Mouse (Mus musculus) forebrain, embryonic 10.5 days (tissue): Measurements from ENCODE around the gene Adora3. TPM values are rescaled to one million over a fixed set of nuclear protein-coding genes. Genes with fewer than 3 reads are reported as not detected.

ENCODE experiments used
- DNase-seq: peaks from one replicate; pipeline ENCODE4 v3.0.0-alpha.2; 2017; ENCODE audit warnings: low spot score; ENCODE audit errors: extremely low spot score
- H3K27ac ChIP-seq: fragments of 300-500 bp; sonication (generic); 2 replicates; pipeline ENCODE4 v1.5.1; 2016; ENCODE audit warnings: mild to moderate bottlenecking
- H3K27me3 ChIP-seq: fragments of 300-500 bp; sonication (generic); 2 replicates; pipeline ENCODE4 v1.6.1; 2016; ENCODE audit warnings: mild to moderate bottlenecking; ENCODE audit not compliant: poor library complexity, severe bottlenecking
- H3K36me3 ChIP-seq: fragments of 300-500 bp; sonication (generic); replicated peaks from 2 replicates; pipeline ENCODE4 v1.6.1; 2016; ENCODE audit warnings: mild to moderate bottlenecking, moderate library complexity
- H3K4me1 ChIP-seq: fragments of 300-500 bp; sonication (generic); 2 replicates; pipeline ENCODE4 v1.6.1; 2016
- H3K4me3 ChIP-seq: fragments of 300-500 bp; sonication (generic); 2 replicates; pipeline ENCODE4 v1.5.1; 2016; ENCODE audit warnings: mild to moderate bottlenecking, moderate library complexity
- H3K9me3 ChIP-seq: fragments of 300-500 bp; sonication (generic); 2 replicates; pipeline ENCODE4 v1.6.1; 2016; ENCODE audit warnings: mild to moderate bottlenecking, moderate library complexity
- WGBS: fragments of 180-500 bp; shearing (Covaris S2); methylation state at CpG from one replicate; pipeline ENCODE4 v1.1.7; 2016; 5-methylcytosine and 5-hydroxymethylcytosine counted together
- polyA plus RNA-seq: library from polyadenylated mRNA; unstranded; fragments of >200 nt; fragmentation: Nextera tagmentation; extraction: Ambion mirVana; gene quantifications from 2 replicates; pipeline ENCODE4 v1.2.1, GENCODE M21; 2016

Adora3 gene
- polyA plus RNA-seq, 1 experiment from 2014 or later, result 0.41 TPM

DNA sequence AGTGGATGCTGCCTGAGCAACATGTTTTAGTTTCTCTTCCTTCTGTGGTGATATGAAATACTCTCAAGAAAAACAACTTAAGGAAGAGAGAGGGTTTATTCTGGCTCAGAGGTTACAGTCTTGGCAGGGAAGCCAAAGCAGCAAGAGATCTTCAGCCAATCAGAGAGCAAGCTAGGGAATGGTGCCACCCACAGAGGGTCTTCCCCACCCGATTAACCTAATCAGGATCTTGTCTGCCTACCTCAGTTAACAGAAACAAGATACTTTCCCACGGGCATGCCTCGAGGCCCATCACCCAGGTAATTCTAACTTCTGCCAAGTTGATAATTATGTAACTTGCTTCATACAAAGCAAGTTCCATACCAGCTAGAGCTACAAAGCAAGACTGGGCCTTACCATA, 9.8 kb downstream of the Adora3 start:
- no peaks in the 10 kb centered on the region for H3K4me1 ChIP-seq
- WGBS, result 60% methylated on average over 3 of the region's 3 CpGs
- no peak for DNase-seq

GRCm38 (mm10) chr3:105882105-105882504, 11.4 kb downstream of the Adora3 start:
- no peaks in the 10 kb centered on the region for H3K27me3 ChIP-seq
- 94% methylated on average over 7 of the region's 7 CpGs for WGBS
- DNase-seq, result no peak
- H3K27ac ChIP-seq, result no peak overlapping the region
- no peaks in the 10 kb centered on the region for H3K36me3 ChIP-seq
- H3K9me3 ChIP-seq, result no peaks in the 10 kb centered on the region
- H3K4me1 ChIP-seq, result no peaks in the 10 kb centered on the region
- H3K4me3 ChIP-seq, result no peak overlapping the region

More for the DNA sequence above, 9.8 kb downstream of the Adora3 start:
- Histone ChIP-seq H3K36me3 (no peaks in the 10 kb centered on the region), H3K4me3 (no peak overlapping the region), H3K27ac (no peak overlapping the region), H3K9me3 (no peaks in the 10 kb centered on the region), H3K27me3 (no peaks in the 10 kb centered on the region)

- WGBS, result 92% methylated on average over 2 of the region's 2 CpGs
- Histone ChIP-seq H3K4me1 (no peaks in the 10 kb centered on the region), H3K27me3 (no peaks in the 10 kb centered on the region), H3K4me3 (no peak overlapping the region), H3K27ac (no peak overlapping the region), H3K9me3 (no peaks in the 10 kb centered on the region), H3K36me3 (no peaks in the 10 kb centered on the region)
- no peak for DNase-seq
Observed at GRCm38 (mm10) chr3:105883111-105883510, 12.5 kb downstream of the Adora3 start.

DNA sequence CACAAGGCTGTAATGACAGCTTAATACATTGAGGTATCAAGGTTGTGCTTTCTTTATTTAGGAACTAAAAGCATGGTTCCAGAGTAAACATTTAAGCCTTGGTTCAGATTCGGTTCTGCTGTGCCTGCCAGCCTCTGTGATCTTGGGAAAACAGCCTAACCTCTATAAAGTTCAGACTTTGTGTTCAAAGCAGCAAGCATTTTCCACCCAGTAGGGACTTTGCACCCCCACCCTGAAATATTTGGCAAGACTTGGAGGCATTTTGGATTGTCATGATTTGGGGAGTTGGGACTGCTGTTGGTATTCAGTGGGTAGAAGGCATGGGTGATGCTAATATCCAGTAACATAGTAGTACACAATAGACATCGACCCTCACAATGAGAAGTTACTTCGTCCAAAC, 18.3 kb downstream of the Adora3 start:
- no peaks in the 10 kb centered on the region for H3K9me3 ChIP-seq
- peaks cover 8% of the 10 kb centered on the region; the same call in 1 of the 2 replicates for H3K4me1 ChIP-seq
- 79% methylated on average over 3 of the region's 3 CpGs for WGBS
- no peaks in the 10 kb centered on the region for H3K27me3 ChIP-seq
- DNase-seq, result no peak
- H3K4me3 ChIP-seq, result no peak overlapping the region
- no peak overlapping the region for H3K27ac ChIP-seq
- H3K36me3 ChIP-seq, result no peaks in the 10 kb centered on the region

DNA sequence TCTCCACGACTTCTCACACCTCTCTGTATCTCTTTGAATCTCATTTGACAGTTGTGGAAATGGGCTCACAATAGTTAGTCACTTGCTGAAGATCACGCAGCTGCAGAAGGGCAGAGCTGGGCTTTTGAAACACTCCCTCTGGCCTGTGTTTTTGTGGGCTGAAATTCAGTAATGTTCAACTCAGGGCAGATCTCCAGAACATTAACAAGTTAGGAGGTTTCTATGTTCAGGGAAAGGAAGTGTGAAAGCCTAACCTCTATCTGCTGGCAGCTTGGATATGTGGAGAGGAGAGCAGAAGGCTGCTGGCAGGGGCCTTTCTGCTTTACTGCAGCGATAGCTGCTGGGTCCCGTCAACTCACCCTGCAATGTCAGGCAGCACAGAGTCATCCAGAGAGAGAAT, 19.6 kb downstream of the Adora3 start:
- Histone ChIP-seq H3K4me3 (no peak overlapping the region), H3K27me3 (no peaks in the 10 kb centered on the region), H3K4me1 (peaks cover 15% of the 10 kb centered on the region; the same call in 1 of the 2 replicates), H3K9me3 (no peaks in the 10 kb centered on the region), H3K27ac (no peak overlapping the region), H3K36me3 (no peaks in the 10 kb centered on the region)
- no peak for DNase-seq
- WGBS, result 76% methylated on average over 4 of the region's 4 CpGs

- no peaks in the 10 kb centered on the region for H3K36me3 ChIP-seq
- H3K4me1 ChIP-seq, result peaks cover 15% of the 10 kb centered on the region; the same call in 1 of the 2 replicates
- H3K9me3 ChIP-seq, result no peaks in the 10 kb centered on the region
- no peak overlapping the region for H3K27ac ChIP-seq
- H3K27me3 ChIP-seq, result no peaks in the 10 kb centered on the region
- 87% methylated on average over 3 of the region's 3 CpGs for WGBS
- DNase-seq, result no peak
- no peak overlapping the region for H3K4me3 ChIP-seq
Observed at GRCm38 (mm10) chr3:105891141-105891540, 20.5 kb downstream of the Adora3 start.

GRCm38 (mm10) chr3:105891760-105892571, 21.3 kb downstream of the Adora3 start:
- no peak for DNase-seq
- no peak overlapping the region for H3K4me3 ChIP-seq
- H3K4me1 ChIP-seq, result peaks cover 15% of the 10 kb centered on the region; the same call in 1 of the 2 replicates
- no peaks in the 10 kb centered on the region for H3K27me3 ChIP-seq
- no peak overlapping the region for H3K27ac ChIP-seq
- H3K36me3 ChIP-seq, result no peaks in the 10 kb centered on the region
- 84% methylated on average over 10 of the region's 10 CpGs for WGBS
- no peaks in the 10 kb centered on the region for H3K9me3 ChIP-seq

GRCm38 (mm10) chr3:105892572-105893495, 22.2 kb downstream of the Adora3 start:
- no peak for DNase-seq
- H3K9me3 ChIP-seq, result no peaks in the 10 kb centered on the region
- H3K4me3 ChIP-seq, result no peak overlapping the region
- 88% methylated on average over 19 of the region's 19 CpGs for WGBS
- peaks cover 15% of the 10 kb centered on the region; the same call in 1 of the 2 replicates for H3K4me1 ChIP-seq
- H3K27ac ChIP-seq, result no peak overlapping the region
- no peaks in the 10 kb centered on the region for H3K27me3 ChIP-seq
- no peaks in the 10 kb centered on the region for H3K36me3 ChIP-seq

DNA sequence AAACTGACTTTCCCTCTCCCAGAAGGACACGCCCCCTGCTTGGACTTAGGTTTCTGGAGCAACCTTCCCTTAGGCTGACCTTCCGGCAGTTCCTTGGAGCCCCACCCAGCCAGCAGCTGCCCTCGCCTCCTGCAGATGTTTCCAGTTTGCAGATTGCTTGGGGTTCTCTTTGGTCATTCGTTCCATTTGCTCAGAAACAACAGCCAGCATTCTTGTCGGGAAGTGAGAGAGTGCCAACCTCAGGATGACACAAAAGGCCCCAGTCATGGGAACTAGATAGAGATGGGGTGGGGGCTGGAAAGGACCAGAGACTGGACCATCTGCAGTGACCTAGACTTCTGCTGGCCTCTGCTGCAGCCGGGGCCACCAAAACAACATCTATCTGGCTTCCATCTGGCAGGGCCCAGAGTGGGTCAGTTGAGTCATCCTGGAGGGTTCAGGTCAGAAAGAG, 23.3 kb downstream of the Adora3 start:
- Histone ChIP-seq H3K4me1 (peaks cover 15% of the 10 kb centered on the region; the same call in 1 of the 2 replicates), H3K9me3 (no peaks in the 10 kb centered on the region), H3K27ac (0 out of 2 replicates have a peak overlapping the region, but pooled peaks have one; percentile 51), H3K36me3 (no peaks in the 10 kb centered on the region), H3K27me3 (peaks cover 2% of the 10 kb centered on the region; the same call in 1 of the 2 replicates), H3K4me3 (no peak overlapping the region)
- WGBS, result 63% methylated on average over 6 of the region's 6 CpGs
- no peak for DNase-seq

DNA sequence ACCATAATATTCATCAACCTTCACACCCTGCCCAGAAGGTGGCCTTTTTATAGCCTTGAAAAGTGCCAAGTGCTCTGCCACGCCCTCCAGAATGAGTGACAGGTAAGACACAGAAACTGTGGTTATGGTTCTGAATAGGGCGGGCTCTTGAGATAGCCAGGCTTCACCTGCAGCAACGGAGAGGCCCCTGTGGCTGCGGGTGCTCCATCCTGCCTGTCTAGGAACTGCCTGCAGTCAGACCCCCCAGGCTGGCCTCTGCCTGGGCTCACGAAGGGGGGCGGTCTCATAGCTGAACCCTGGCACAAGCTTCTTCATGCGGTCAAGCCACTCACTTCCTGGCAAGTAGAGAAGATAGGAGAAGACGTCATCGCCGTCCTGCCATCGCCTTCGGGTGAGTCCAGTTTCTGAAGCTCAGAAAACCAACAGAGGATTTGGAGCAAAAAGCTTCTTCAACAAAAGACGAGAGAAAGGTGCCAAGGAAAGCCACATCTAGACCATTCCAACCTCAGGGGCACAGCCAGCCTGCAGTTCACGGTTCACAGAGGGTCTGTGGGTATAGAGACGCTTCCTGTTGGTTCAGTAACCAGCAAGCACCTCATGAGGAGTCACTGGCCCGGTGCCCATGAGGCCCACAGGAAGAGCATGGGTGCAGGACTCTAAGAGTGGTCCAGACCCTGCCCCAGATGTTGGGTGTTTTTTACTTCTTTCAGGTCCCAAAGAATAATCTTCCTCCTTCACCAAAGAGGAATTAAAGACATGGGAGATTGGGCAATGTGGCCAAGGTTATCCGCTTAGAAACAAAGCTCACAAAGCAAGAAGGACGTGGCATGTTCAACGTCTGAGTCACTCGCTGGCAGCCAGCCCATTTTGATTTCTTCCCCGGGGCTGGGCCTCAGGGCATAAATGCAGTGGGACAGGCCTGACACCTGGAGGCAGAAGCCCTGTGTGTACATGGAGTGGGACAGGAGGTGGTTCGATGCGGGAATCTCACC, 24.2 kb downstream of the Adora3 start:
- 89% methylated on average over 23 of the region's 23 CpGs for WGBS

DNA sequence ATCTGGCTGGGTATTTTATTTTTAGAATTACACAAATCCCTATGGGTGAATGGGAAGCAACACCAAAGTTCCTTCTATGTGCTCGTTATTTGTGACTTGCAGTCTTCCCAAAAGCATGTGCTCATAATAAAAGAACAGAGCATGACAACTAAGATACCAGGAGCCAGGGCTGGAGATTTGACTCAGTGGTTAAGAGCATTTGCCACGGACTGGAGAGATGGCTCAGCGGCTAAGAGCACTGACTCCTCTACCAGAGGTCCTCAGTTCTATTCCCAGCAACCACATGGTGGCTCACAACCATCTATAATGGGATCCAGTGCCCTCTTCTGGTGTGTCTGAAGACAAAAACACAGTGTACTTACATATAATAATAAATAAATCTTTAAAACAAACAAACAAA, 26.2 kb downstream of the Adora3 start:
- H3K36me3 ChIP-seq, result no peaks in the 10 kb centered on the region
- H3K4me1 ChIP-seq, result peaks cover 20% of the 10 kb centered on the region; the same call in 1 of the 2 replicates
- 87% methylated on average over 3 of the region's 3 CpGs for WGBS
- H3K27me3 ChIP-seq, result peaks cover 6% of the 10 kb centered on the region; the same call in 1 of the 2 replicates
- no peak overlapping the region for H3K27ac ChIP-seq
- H3K4me3 ChIP-seq, result no peak overlapping the region
- DNase-seq, result no peak
- H3K9me3 ChIP-seq, result no peaks in the 10 kb centered on the region

More for the DNA sequence above, 24.2 kb downstream of the Adora3 start:
- Histone ChIP-seq H3K36me3 (no peaks in the 10 kb centered on the region), H3K4me1 (peaks cover 20% of the 10 kb centered on the region; the same call in 1 of the 2 replicates), H3K4me3 (no peak overlapping the region), H3K27me3 (peaks cover 6% of the 10 kb centered on the region; the same call in 1 of the 2 replicates), H3K9me3 (no peaks in the 10 kb centered on the region), H3K27ac (no peak overlapping the region)
- no peak for DNase-seq
